Mouse (Mus musculus) ES-E14 (cell line): ENCODE measurements around the gene Ppp1r9a.

Experiments
- HCFC1 ChIP-seq: IDR thresholded peaks from 2 replicates; pipeline ENCODE4 v1.6.1; 2012; ENCODE audit warnings: low read length, inconsistent platforms, borderline replicate concordance; ENCODE audit not compliant: insufficient read depth
- MAFK ChIP-seq: IDR thresholded peaks from 2 replicates; pipeline ENCODE4 v1.6.1; 2014; ENCODE audit warnings: mild to moderate bottlenecking, low read depth, low read length, inconsistent platforms; ENCODE audit not compliant: insufficient read depth
- ZC3H11A ChIP-seq: IDR thresholded peaks from 2 replicates; pipeline ENCODE4 v1.6.1; 2012; ENCODE audit warnings: low read depth, mild to moderate bottlenecking, inconsistent platforms, low read length, borderline replicate concordance
- ZNF384 ChIP-seq: IDR thresholded peaks from 2 replicates; pipeline ENCODE4 v1.6.1; 2012; ENCODE audit warnings: low read depth, low read length, inconsistent platforms

GRCm38 (mm10) chr6:5019208-5019607 is 116.5 kb downstream of the Ppp1r9a start:
- TF ChIP-seq ZNF384, result no peak
- no peak for TF ChIP-seq HCFC1
- no peak for TF ChIP-seq MAFK
- TF ChIP-seq ZC3H11A, result no peak
